Mouse (Mus musculus): ENCODE measurements around the gene Aatk. TPM values are rescaled to one million over a fixed set of nuclear protein-coding genes. Genes with fewer than 3 reads are reported as not detected.

Gene Aatk
- polyA plus RNA-seq (2015; fragmentation: Nextera tagmentation; extraction: Ambion mirVana), result 21.9 and 22.5 TPM in 2 replicates

DNA sequence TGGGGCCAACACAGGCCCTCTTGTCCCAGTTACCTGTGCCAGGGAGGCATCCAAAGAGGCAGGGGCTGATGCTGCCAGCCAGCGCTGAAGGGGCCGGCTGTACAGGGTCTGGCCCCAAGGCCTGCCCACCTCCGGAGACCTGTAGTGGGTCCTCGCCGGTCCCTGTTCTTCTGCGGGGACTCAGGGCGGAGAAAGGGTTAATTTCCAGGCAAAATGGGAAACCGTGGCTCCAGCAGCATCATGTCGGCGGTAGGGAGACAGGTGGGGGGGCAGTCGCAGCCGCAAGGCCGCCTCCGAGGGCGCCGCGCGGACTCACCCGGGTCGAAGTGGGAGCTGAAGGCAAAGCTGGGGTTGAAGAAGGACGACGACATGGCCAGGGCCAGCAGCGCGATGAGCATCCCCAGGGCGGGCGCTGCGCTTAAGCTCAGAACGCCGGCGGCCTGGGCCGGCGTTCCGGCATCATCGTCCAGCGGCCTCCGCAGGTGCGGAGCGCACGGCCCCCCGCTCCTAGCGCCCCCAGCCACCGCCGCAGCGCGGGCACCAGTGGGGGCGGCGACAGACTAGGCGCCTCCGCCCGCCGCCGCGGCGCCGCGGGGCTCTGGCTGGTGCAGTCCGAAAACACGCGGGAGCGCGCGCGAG lies at the start of gene Aatk:
Gene Aatk, minus strand, starts transcription at position 615 of the 639 bp plus-strand sequence.
- Histone ChIP-seq H3K27me3 (no peaks in the 10 kb centered on the region), H3K4me2 (replicated peaks) (peak within 1 kb of the TSS; percentile 92), H3K9me3 (no peaks in the 10 kb centered on the region), H3K4me3 (peak within 1 kb of the TSS; percentile 59), H3K4me1 (peaks cover 59% of the 10 kb centered on the region), H3K27ac (replicated peaks) (peak within 1 kb of the TSS; percentile 83), H3K9ac (replicated peaks) (peak within 1 kb of the TSS; percentile 74), H3K36me3 (no peaks in the 10 kb centered on the region)
- 0% methylated on average over 63 of the region's 63 CpGs for WGBS
- peak; percentile 18; the same call in 1 of the 2 replicates for ATAC-seq (replicated peaks)

DNA sequence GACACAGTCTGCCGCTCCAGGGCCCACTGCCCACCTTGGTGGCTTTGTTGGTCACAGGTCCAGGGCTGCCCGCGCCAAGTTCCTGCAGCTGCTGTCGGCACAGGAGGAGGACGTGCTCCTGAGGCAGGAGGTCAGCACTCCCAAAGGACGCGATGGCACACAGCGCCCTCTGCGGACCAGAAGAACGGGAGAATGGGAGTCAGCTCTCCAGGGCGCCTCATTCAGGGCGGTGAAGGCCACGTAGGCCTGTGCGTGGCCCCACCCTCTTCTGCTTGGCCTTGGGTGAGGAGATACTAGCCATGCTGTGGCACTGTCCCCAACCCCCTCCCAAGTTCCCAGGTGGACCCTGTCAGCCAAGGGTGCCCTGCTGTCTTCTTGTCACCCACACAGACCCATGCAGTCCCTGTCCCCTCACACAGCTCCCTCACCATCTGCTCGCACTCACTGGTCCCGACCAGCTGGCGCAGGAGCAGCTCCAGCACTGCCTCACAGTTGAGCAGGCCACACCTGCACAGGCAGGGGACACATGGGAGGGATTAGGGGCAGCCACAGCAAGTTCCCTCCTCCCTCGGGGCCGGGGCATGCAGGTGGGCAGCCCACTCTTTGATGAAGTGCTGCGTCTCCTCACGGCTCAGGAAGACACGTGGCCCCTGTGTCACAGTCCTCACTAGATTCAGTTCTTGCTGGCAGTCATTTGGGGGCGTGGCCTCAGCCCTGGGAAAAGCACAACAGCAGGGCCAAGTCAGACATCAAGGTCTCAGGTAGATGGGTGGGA lies 46.0 kb upstream of the Aatk start:
- H3K36me3 ChIP-seq, result peaks cover 53% of the 10 kb centered on the region
- H3K9ac ChIP-seq (replicated peaks), result no peak overlapping the region
- H3K4me3 ChIP-seq, result no peak overlapping the region
- no peaks in the 10 kb centered on the region for H3K9me3 ChIP-seq
- H3K4me1 ChIP-seq, result peaks cover 8% of the 10 kb centered on the region
- H3K4me2 ChIP-seq (replicated peaks), result no peak overlapping the region
- no peak overlapping the region for H3K27ac ChIP-seq (replicated peaks)
- ATAC-seq (replicated peaks), result no peak
- H3K27me3 ChIP-seq, result no peaks in the 10 kb centered on the region
- 79% methylated on average over 23 of the region's 23 CpGs for WGBS

DNA sequence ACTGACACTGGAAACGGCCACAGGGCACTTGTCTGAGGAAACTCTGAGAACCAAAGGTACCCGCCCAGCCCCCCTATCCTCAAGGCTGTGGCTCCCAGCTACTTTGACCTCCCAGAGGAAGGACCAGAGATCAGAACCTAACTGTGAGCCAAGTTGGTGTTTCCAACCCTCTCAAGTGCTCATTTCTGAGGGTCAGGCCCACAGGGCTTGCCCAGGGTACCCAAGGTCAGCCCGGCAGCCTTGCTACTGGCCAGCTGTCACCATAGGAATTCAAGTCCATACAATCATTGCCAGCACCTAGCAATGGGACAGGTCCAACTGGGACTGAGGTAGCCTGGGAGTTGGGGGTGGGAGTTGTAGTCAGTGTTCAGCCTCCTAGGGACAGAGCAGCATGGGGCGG lies 43.7 kb upstream of the Aatk start:
- WGBS, result 90% methylated on average over 4 of the region's 4 CpGs
- Histone ChIP-seq H3K4me3 (no peak overlapping the region), H3K27me3 (no peaks in the 10 kb centered on the region), H3K9me3 (no peaks in the 10 kb centered on the region), H3K9ac (replicated peaks) (no peak overlapping the region), H3K27ac (replicated peaks) (no peak overlapping the region), H3K36me3 (peaks cover 48% of the 10 kb centered on the region), H3K4me2 (replicated peaks) (no peak overlapping the region), H3K4me1 (peaks cover 10% of the 10 kb centered on the region)
- ATAC-seq (replicated peaks), result no peak

DNA sequence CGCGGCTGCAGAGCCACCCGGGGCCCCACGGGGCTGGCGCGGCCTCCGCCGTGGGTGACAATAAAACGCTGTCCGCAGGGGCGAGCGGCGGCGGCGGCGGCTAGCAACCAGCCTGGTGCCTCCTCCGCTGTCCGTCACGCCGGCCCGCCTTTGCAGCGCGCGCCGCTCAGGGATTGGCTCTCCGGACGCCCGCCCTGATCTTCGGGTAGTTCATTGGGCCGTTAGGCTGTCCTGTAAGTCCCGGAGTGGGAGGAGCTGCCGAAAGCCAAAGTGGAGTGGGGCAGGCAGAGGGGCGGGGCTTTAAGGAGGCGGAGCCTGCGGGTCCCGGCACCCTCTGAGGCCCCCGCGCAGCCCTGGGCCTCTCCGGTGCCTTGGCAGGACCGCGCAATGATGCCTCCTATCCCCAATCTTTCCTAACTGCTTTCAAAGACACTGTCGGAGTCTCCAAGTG lies 39.8 kb upstream of the Aatk start, which contains the start of gene Cep131:
Gene Cep131, minus strand, starts transcription at position 126 of the 451 bp plus-strand sequence.
- Histone ChIP-seq H3K9me3 (no peaks in the 10 kb centered on the region), H3K27ac (replicated peaks) (peak within 1 kb of the TSS; percentile 80), H3K36me3 (peaks cover 22% of the 10 kb centered on the region), H3K9ac (replicated peaks) (peak within 1 kb of the TSS; percentile 95), H3K4me2 (replicated peaks) (peak within 1 kb of the TSS; percentile 94), H3K4me1 (peaks cover 15% of the 10 kb centered on the region), H3K4me3 (peak within 1 kb of the TSS; percentile 82), H3K27me3 (no peaks in the 10 kb centered on the region)
- ATAC-seq (replicated peaks), result peak; percentile 99
- WGBS, result under 1% methylated on average over 35 of the region's 42 CpGs

DNA sequence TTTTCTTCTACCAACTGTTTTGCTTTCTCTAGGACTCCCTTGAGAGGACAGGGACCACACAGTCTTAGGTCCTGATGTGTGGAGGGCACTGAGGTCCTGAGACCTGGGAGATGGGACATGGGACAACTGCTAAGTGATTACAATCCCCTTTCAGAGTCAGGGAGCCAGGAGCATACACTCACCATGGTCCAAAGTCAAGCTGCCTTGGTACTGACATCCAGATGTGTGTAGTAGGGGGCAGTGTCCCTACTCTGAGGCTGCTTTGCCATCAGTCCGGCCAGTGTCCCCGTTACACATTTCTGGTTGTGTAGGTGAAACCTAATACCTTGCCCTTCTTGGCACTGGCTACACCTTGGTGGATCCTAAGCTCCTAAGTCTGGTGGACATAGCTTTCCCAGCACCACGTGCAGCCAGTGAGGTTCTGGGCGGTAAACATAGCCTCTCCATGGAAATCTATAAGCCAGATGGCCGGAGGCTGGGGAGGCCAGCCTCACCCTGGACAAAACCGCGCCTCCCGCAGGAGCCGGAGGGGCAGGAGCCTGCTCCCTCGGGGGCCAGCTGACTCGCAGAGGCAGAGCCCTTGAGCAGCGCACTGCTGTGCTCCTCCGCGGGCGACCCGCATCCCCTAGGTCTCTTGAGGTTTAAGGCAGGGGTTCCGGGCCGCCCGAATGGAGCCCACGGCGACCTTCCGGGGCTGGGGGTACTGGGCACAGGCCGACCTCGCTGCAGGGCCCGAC lies 39.1 kb upstream of the Aatk start:
- Histone ChIP-seq H3K36me3 (peaks cover 18% of the 10 kb centered on the region), H3K27ac (replicated peaks) (peak overlapping the region; percentile 80), H3K4me2 (replicated peaks) (peak overlapping the region; percentile 94), H3K9me3 (no peaks in the 10 kb centered on the region), H3K4me3 (peak overlapping the region; percentile 82), H3K9ac (replicated peaks) (peak overlapping the region; percentile 95), H3K4me1 (peaks cover 15% of the 10 kb centered on the region), H3K27me3 (no peaks in the 10 kb centered on the region)
- WGBS, result 0% methylated on average over 25 of the region's 25 CpGs
- peak; percentile 59 for ATAC-seq (replicated peaks)

DNA sequence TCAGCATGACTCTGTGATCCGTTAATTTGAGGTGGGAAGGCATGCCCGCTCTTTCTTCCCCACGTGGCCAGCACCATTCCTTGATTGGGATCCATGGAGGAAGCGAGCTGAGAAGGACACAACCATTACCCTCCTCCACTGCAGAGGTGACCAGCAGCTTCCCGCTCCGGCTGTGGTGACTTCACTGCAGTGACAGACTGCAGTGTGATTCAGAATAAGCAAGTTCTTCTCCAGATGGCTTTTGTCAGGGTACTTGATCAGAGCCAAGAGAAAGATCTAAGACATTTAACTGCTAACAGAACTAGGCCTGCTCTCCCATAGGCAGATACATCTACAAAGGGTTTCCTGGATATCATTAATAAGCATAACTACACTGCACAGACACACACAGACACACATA lies 33.3 kb upstream of the Aatk start:
- Histone ChIP-seq H3K36me3 (peaks cover 46% of the 10 kb centered on the region), H3K27ac (replicated peaks) (no peak overlapping the region; the same call in 1 of the 2 replicates), H3K9ac (replicated peaks) (no peak overlapping the region), H3K9me3 (no peaks in the 10 kb centered on the region), H3K4me1 (peaks cover 2% of the 10 kb centered on the region), H3K27me3 (no peaks in the 10 kb centered on the region), H3K4me3 (no peak overlapping the region), H3K4me2 (replicated peaks) (no peak overlapping the region)
- no peak for ATAC-seq (replicated peaks)
- 92% methylated on average over 6 of the region's 6 CpGs for WGBS

DNA sequence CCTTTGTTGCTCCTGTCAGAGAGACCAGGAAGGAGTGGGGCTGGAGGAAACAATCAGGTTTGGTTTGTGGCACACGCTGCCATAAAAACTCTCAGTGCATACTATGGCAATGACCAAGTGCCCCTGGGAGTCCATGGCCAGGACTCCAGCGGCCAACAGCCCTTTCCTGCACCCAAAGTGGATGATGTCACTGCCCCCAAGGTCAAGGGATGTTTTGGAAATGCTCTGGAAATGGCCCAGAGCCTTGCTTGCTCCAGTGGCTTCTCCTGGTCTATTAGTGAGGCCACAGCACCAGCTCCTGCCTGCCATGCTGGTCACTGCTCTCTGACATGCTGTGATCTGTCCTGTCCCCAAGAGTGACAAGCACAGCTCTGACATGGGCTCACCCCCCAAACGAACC lies 29.2 kb upstream of the Aatk start:
- Histone ChIP-seq H3K4me3 (no peak overlapping the region), H3K27me3 (no peaks in the 10 kb centered on the region), H3K27ac (replicated peaks) (no peak overlapping the region), H3K9me3 (no peaks in the 10 kb centered on the region), H3K4me1 (no peaks in the 10 kb centered on the region), H3K4me2 (replicated peaks) (no peak overlapping the region), H3K36me3 (peaks cover 65% of the 10 kb centered on the region), H3K9ac (replicated peaks) (no peak overlapping the region)
- 86% methylated on average over 3 of the region's 3 CpGs for WGBS
- no peak for ATAC-seq (replicated peaks)

DNA sequence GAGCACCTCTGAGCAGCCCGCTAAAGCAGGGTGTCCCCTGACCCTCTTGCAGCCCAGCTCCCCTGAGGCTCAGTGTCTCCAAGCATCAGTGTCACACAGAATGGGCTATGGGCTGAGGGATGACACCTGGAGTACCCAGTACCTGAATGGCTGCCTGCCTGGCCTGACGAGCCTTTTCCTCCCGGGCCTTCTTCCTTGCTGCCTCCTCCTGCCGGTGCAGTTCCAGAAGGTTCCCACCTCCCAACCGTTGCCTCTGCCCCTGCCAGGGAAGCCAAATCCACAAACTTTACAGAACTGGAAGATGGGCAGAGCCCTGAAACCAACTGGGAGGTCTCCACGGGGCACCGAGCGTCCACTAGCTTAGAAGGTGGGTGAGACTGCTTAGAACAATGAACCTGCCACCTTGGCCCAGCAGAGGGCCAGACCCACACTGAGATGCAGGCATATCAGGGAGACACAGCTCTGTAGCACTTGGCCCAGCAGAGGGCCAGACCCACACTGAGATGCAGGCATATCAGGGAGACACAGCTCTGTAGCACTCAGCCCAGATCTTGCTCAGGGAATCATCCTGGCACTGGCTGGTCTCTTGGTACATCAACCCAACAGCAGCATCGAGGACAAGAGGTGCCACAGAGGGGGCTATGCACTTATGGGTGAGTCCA lies 26.1 kb upstream of the Aatk start:
- H3K4me2 ChIP-seq (replicated peaks), result no peak overlapping the region
- no peaks in the 10 kb centered on the region for H3K9me3 ChIP-seq
- no peak overlapping the region for H3K27ac ChIP-seq (replicated peaks)
- peaks cover 68% of the 10 kb centered on the region for H3K36me3 ChIP-seq
- WGBS, result 93% methylated on average over 9 of the region's 9 CpGs
- no peaks in the 10 kb centered on the region for H3K4me1 ChIP-seq
- no peak for ATAC-seq (replicated peaks)
- H3K4me3 ChIP-seq, result no peak overlapping the region
- no peaks in the 10 kb centered on the region for H3K27me3 ChIP-seq
- H3K9ac ChIP-seq (replicated peaks), result no peak overlapping the region

DNA sequence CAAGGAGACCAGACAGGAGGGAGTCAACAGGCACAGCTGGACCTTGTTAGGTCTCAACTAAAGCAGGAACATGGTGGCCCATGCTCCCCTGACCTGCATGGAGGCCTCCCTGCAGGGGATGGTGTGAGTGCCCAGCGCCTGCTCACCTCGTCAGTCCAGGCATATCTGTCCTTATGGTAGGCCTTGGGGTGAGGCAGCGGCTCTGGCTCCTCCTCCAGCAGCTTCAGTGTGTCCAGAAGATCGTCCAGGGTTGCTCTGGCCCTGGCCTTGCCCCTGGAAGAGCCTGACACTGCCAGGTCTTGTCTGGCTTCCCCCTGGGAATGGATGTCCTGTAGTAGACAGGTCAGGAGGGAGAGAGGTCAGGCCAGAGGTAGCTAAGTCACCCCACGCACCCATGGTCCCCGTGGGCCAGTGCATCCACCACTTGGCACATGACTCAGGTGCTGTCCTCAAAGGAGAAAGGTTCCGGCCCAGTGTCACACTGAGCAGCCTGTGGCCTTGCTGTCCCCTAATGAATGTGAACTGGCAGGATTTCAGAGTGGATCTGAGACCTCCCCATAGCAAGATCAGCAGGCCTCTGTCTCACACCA lies 24.9 kb upstream of the Aatk start:
- WGBS, result 87% methylated on average over 7 of the region's 7 CpGs
- no peaks in the 10 kb centered on the region for H3K4me1 ChIP-seq
- no peak overlapping the region for H3K27ac ChIP-seq (replicated peaks)
- no peak overlapping the region for H3K9ac ChIP-seq (replicated peaks)
- H3K9me3 ChIP-seq, result no peaks in the 10 kb centered on the region
- no peak for ATAC-seq (replicated peaks)
- peaks cover 67% of the 10 kb centered on the region for H3K36me3 ChIP-seq
- H3K4me2 ChIP-seq (replicated peaks), result no peak overlapping the region
- H3K27me3 ChIP-seq, result no peaks in the 10 kb centered on the region
- H3K4me3 ChIP-seq, result no peak overlapping the region

DNA sequence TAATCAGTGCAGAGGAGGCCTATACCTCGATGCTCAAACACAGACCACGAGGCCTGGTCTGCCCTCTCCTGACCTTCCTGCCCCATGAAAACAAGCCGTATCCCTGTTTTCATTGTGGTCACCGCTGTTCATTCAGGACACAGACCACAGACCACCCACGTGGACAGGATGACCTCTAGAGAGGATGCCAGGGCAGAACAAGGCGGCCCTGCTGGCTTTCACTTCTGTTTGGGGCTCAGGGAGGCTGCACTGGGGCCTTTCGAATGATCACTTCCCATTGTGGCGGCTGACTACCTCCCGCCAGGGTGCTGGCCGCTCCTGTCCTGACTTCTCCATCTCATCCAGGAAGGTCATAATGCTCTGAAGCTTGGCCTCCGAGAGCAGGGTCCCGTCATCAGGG lies 24.1 kb upstream of the Aatk start:
- Histone ChIP-seq H3K27me3 (no peaks in the 10 kb centered on the region), H3K9me3 (no peaks in the 10 kb centered on the region), H3K9ac (replicated peaks) (no peak overlapping the region), H3K4me3 (no peak overlapping the region), H3K4me2 (replicated peaks) (no peak overlapping the region), H3K27ac (replicated peaks) (no peak overlapping the region), H3K36me3 (peaks cover 61% of the 10 kb centered on the region), H3K4me1 (no peaks in the 10 kb centered on the region)
- no peak for ATAC-seq (replicated peaks)
- 61% methylated on average over 12 of the region's 12 CpGs for WGBS

DNA sequence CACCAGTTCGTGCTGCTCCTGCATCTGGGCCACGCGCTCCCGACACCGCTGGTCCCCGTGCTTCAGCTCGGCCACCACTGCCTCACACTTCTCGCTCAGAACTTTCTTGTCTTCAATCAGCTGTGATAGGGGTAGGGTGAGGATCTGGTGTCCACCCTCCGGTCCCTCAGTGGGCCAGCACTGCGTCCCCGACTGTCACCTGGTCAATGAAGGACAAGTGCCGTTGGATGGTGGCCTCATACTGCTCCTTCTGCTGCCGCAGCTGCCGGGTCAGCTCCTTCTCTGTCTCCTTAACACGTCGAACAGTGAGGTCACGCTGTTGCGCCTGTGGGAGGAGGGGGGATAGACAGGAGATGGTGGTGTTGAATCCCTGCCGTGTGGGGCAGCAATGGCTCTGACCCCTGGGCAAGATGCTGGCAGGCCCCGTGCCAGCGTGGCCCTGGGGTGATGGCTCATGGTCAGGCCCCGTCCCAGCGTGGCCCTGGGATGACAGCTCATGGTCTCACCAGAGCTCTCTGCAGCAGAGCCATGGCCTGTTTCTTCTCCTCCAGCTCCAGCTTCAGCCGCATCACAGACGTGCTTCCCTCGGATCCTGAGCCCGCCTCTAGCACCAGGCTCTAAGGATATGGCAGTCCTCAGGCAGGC lies 23.4 kb upstream of the Aatk start:
- Histone ChIP-seq H3K9ac (replicated peaks) (no peak overlapping the region), H3K4me2 (replicated peaks) (no peak overlapping the region), H3K9me3 (no peaks in the 10 kb centered on the region), H3K4me1 (no peaks in the 10 kb centered on the region), H3K27me3 (no peaks in the 10 kb centered on the region), H3K4me3 (no peak overlapping the region), H3K36me3 (peaks cover 63% of the 10 kb centered on the region), H3K27ac (replicated peaks) (no peak overlapping the region)
- WGBS, result 92% methylated on average over 27 of the region's 27 CpGs
- no peak for ATAC-seq (replicated peaks)

Data from forebrain, embryonic 15.5 days (tissue).